Mouse (Mus musculus): ENCODE measurements around the gene Pltp. TPM values are rescaled to one million over a fixed set of nuclear protein-coding genes. Genes with fewer than 3 reads are reported as not detected.
"Not testable (repeated sequence)": the region's sequence is repeated elsewhere in the genome, so short reads cannot be mapped to it uniquely, and the experiment has no call there.

Pltp gene
- total RNA-seq, 2 experiments from 2014 or later, result 19.9 to 22.8 TPM

- DNase-seq, result no peak
- intact Hi-C loops (cut with DNase I; ENCODE audit: low total_unique reads), result no loop called here
Observed at GRCm38 (mm10) chr2:164859640-164860432, 2.3 kb upstream of the Pltp start.

- intact Hi-C loops (cut with DNase I; ENCODE audit: low total_unique reads), result no loop called here
- DNase-seq, result no peak
Observed at GRCm38 (mm10) chr2:164859155-164859554, 1.6 kb upstream of the Pltp start.

GRCm38 (mm10) chr2:164857842-164858553, 487 bp upstream of the Pltp start:
- intact Hi-C loops (cut with DNase I; ENCODE audit: low total_unique reads), result no loop called here
- no peak for DNase-seq

- intact Hi-C loops (cut with DNase I; ENCODE audit: low total_unique reads), result no loop called here
- no peak for DNase-seq
Observed at GRCm38 (mm10) chr2:164856309-164857100, 1.0 kb downstream of the Pltp start.

- DNase-seq; intact Hi-C loops (cut with DNase I; ENCODE audit: low total_unique reads): not testable (repeated sequence)
Observed at GRCm38 (mm10) chr2:164855572-164855971, 1.9 kb downstream of the Pltp start.

GRCm38 (mm10) chr2:164850061-164850460, 7.5 kb downstream of the Pltp start:
- intact Hi-C loops (cut with DNase I; ENCODE audit: low total_unique reads), result no loop called here

GRCm38 (mm10) chr2:164845782-164846181, 11.7 kb downstream of the Pltp start:
- intact Hi-C loops (cut with DNase I; ENCODE audit: low total_unique reads), result no loop called here
- DNase-seq, result no peak

More at GRCm38 (mm10) chr2:164850061-164850460, 7.5 kb downstream of the Pltp start:
- no peak for DNase-seq

- intact Hi-C loops (cut with DNase I; ENCODE audit: low total_unique reads), result loop anchor here (5.0 to 10.0 kb wide), 2 partner anchors 37 to 60 kb away; no protein-coding TSS in a partner anchor
- DNase-seq, result no peak
Observed at GRCm38 (mm10) chr2:164835164-164835563, 22.3 kb downstream of the Pltp start.

GRCm38 (mm10) chr2:164834531-164834930, 23.0 kb downstream of the Pltp start:
- DNase-seq, result no peak
- intact Hi-C loops (cut with DNase I; ENCODE audit: low total_unique reads), result loop anchor here (10.0 kb wide), 1 partner anchor 60 kb away; no protein-coding TSS in a partner anchor

GRCm38 (mm10) chr2:164833314-164833959, 24.1 kb downstream of the Pltp start, which contains the start of gene Neurl2:
Neurl2 (minus strand) TSS chr2:164833456.
- peak; percentile 90 for DNase-seq
- intact Hi-C loops (cut with DNase I; ENCODE audit: low total_unique reads), result loop anchor here (10.0 kb wide), 1 partner anchor 61 kb away; no protein-coding TSS in a partner anchor

- intact Hi-C loops (cut with DNase I; ENCODE audit: low total_unique reads), result loop anchor here (10.0 kb wide), 1 partner anchor 62 kb away; no protein-coding TSS in a partner anchor
- DNase-seq, result peak; percentile 80
Observed at GRCm38 (mm10) chr2:164832748-164833301, 24.7 kb downstream of the Pltp start, which contains the start of gene Ctsa. Ctsa (plus strand) TSS chr2:164832873.

GRCm38 (mm10) chr2:164832032-164832747, 25.3 kb downstream of the Pltp start:
- intact Hi-C loops (cut with DNase I; ENCODE audit: low total_unique reads), result loop anchor here (10.0 kb wide), 1 partner anchor 63 kb away; no protein-coding TSS in a partner anchor
- no peak for DNase-seq

GRCm38 (mm10) chr2:164831029-164831428, 26.5 kb downstream of the Pltp start:
- intact Hi-C loops (cut with DNase I; ENCODE audit: low total_unique reads), result loop anchor here (10.0 kb wide), 1 partner anchor 64 kb away; no protein-coding TSS in a partner anchor

GRCm38 (mm10) chr2:164829090-164829489, 28.4 kb downstream of the Pltp start:
- DNase-seq, result no peak
- intact Hi-C loops (cut with DNase I; ENCODE audit: low total_unique reads), result no loop called here

More at GRCm38 (mm10) chr2:164831029-164831428, 26.5 kb downstream of the Pltp start:
- DNase-seq, result no peak

GRCm38 (mm10) chr2:164828437-164828836, 29.1 kb downstream of the Pltp start, which contains the start of gene Spata25:
Spata25 (minus strand) TSS chr2:164828537.
- intact Hi-C loops (cut with DNase I; ENCODE audit: low total_unique reads), result no loop called here
- no peak for DNase-seq

GRCm38 (mm10) chr2:164827146-164827850, 30.2 kb downstream of the Pltp start:
- DNase-seq, result no peak
- intact Hi-C loops (cut with DNase I; ENCODE audit: low total_unique reads), result no loop called here

- DNase-seq, result no peak
- intact Hi-C loops (cut with DNase I; ENCODE audit: low total_unique reads), result no loop called here
Observed at GRCm38 (mm10) chr2:164825521-164825920, 32.0 kb downstream of the Pltp start.

All from gastrocnemius, postnatal 14 days (tissue).